Mouse (Mus musculus) heart, embryonic 10.5 days (tissue): Measurements from ENCODE around the gene Eif3k. TPM values are rescaled to one million over a fixed set of nuclear protein-coding genes. Genes with fewer than 3 reads are reported as not detected.

Source experiments
- DNase-seq: peaks from one replicate; pipeline ENCODE4 v3.0.0-alpha.2; 2017; ENCODE audit warnings: low spot score
- H3K27ac ChIP-seq: fragments of 300-500 bp; sonication (generic); 2 replicates; pipeline ENCODE4 v1.5.1; 2016; ENCODE audit warnings: mild to moderate bottlenecking
- H3K27me3 ChIP-seq: fragments of 300-500 bp; sonication (generic); 2 replicates; pipeline ENCODE4 v1.6.1; 2016; ENCODE audit warnings: mild to moderate bottlenecking; ENCODE audit not compliant: poor library complexity, insufficient read depth, severe bottlenecking
- H3K36me3 ChIP-seq: fragments of 300-500 bp; sonication (generic); 2 replicates; pipeline ENCODE4 v1.6.1; 2016; ENCODE audit warnings: mild to moderate bottlenecking, moderate library complexity
- H3K4me1 ChIP-seq: fragments of 300-500 bp; sonication (generic); 2 replicates; pipeline ENCODE4 v1.6.1; 2016; ENCODE audit warnings: mild to moderate bottlenecking
- H3K4me3 ChIP-seq: fragments of 300-500 bp; sonication (generic); 2 replicates; pipeline ENCODE4 v1.5.1; 2016; ENCODE audit warnings: mild to moderate bottlenecking, moderate library complexity
- H3K9me3 ChIP-seq: fragments of 300-500 bp; sonication (generic); 2 replicates; pipeline ENCODE4 v1.6.1; 2016; ENCODE audit warnings: mild to moderate bottlenecking, moderate library complexity
- WGBS: fragments of 180-500 bp; shearing (Covaris S2); methylation state at CpG from one replicate; pipeline ENCODE4 v1.1.7; 2016; 5-methylcytosine and 5-hydroxymethylcytosine counted together
- polyA plus RNA-seq: library from polyadenylated mRNA; unstranded; fragments of >200 nt; fragmentation: Nextera tagmentation; extraction: Ambion mirVana; gene quantifications from 2 replicates; pipeline ENCODE4 v1.2.1, GENCODE M21; 2016

Eif3k gene
- polyA plus RNA-seq, result 289 and 329 TPM in 2 replicates

- no peaks in the 10 kb centered on the region for H3K27me3 ChIP-seq
- DNase-seq, result peak; percentile 99
- H3K27ac ChIP-seq, result peak within 1 kb of the TSS; percentile 89
- no peaks in the 10 kb centered on the region for H3K9me3 ChIP-seq
- peak within 1 kb of the TSS; percentile 74 for H3K4me3 ChIP-seq
- under 1% methylated on average over 36 of the region's 36 CpGs for WGBS
- H3K4me1 ChIP-seq, result peaks cover 28% of the 10 kb centered on the region
- peaks cover 30% of the 10 kb centered on the region for H3K36me3 ChIP-seq
Observed at GRCm38 (mm10) chr7:28981651-28982273, at the start of gene Eif3k, which contains the start of gene Map4k1. TSS of gene Eif3k (minus strand) at chr7:28981864. TSS of gene Map4k1 (plus strand) at chr7:28982050.

- WGBS, result 80% methylated on average over 14 of the region's 14 CpGs
- no peak overlapping the region for H3K27ac ChIP-seq
- H3K36me3 ChIP-seq, result no peaks in the 10 kb centered on the region
Observed at GRCm38 (mm10) chr7:29029690-29030656, 48.3 kb upstream of the Eif3k start.

DNA sequence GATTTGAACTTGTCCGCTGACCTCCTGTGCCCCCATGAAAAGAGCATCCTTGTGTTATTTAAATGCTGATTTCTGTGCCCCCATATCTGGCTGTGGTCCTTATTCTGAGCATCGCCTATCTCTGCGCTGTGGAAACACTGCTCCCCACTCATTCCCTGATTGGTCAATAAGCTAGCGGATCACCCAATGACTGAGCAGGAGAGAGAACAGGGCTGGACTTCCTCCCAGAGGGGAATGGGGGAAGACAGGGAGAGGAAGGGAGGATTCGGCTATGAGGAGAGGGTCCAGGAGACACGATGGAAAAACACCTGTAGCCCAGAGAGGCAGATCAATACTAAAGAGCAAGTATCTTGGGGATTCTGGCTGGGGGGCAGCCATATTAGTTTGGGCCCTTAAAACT lies 47.1 kb upstream of the Eif3k start:
- Histone ChIP-seq H3K4me1 (no peaks in the 10 kb centered on the region), H3K9me3 (no peaks in the 10 kb centered on the region), H3K27ac (no peak overlapping the region), H3K4me3 (no peak overlapping the region), H3K27me3 (no peaks in the 10 kb centered on the region), H3K36me3 (no peaks in the 10 kb centered on the region)
- no peak for DNase-seq
- WGBS, result 76% methylated on average over 6 of the region's 6 CpGs

More at GRCm38 (mm10) chr7:29029690-29030656, 48.3 kb upstream of the Eif3k start:
- H3K4me3 ChIP-seq, result no peak overlapping the region
- no peaks in the 10 kb centered on the region for H3K9me3 ChIP-seq
- no peak for DNase-seq
- no peaks in the 10 kb centered on the region for H3K27me3 ChIP-seq
- H3K4me1 ChIP-seq, result no peaks in the 10 kb centered on the region

DNA sequence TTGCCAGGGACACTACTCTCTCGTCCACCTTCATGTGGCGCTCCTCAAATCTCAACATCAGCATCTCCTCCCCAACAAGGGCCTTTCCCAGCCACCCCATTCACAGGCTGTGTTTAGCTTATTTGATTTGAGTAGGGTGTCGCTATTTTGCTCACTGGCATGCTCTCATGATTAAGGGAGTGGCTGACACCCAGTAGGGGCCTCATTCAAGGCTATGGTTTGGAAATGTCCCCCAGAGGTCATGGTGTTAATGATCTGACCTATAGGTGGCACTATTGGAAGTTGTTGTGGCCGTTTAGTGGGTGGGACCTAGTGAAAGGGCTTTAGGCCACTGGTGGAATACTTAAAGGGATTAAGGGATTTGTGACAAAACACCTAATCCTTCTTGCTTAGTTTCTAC lies 45.1 kb upstream of the Eif3k start:
- Histone ChIP-seq H3K4me1 (no peaks in the 10 kb centered on the region), H3K9me3 (no peaks in the 10 kb centered on the region), H3K4me3 (no peak overlapping the region), H3K27me3 (peaks cover 12% of the 10 kb centered on the region; the same call in 1 of the 2 replicates), H3K27ac (no peak overlapping the region), H3K36me3 (no peaks in the 10 kb centered on the region)
- no peak for DNase-seq
- WGBS, result 77% methylated on average over 4 of the region's 4 CpGs

GRCm38 (mm10) chr7:29026195-29026594 lies 44.5 kb upstream of the Eif3k start:
- Histone ChIP-seq H3K27ac (no peak overlapping the region), H3K27me3 (peaks cover 15% of the 10 kb centered on the region), H3K4me3 (no peak overlapping the region), H3K4me1 (no peaks in the 10 kb centered on the region), H3K9me3 (no peaks in the 10 kb centered on the region), H3K36me3 (no peaks in the 10 kb centered on the region)
- no peak for DNase-seq
- WGBS, result 78% methylated on average over 5 of the region's 5 CpGs

DNA sequence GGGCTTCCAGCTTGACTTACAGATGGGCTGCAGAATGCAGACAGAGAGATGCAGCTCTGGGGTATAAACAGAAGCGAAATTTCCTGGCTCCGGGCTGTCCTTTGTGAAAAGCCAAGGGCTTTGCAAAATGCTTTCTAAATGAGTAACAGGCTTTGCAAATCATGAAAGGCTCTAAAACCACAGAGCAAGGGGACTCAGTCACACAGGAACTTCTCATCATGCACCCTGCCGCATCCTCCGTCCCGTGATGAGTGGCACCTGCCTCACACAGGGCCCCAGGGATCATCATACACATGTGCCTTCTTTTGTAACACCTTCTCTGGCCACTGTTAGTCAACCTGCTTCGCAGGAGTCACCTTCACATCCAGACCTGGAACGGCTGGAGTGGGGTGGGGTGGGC lies 43.9 kb upstream of the Eif3k start:
- no peaks in the 10 kb centered on the region for H3K9me3 ChIP-seq
- 82% methylated on average over 7 of the region's 7 CpGs for WGBS

GRCm38 (mm10) chr7:29023514-29023913 lies 41.9 kb upstream of the Eif3k start:
- peaks cover 10% of the 10 kb centered on the region; the same call in 1 of the 2 replicates for H3K4me1 ChIP-seq
- H3K9me3 ChIP-seq, result no peaks in the 10 kb centered on the region
- no peak overlapping the region for H3K27ac ChIP-seq
- H3K36me3 ChIP-seq, result no peaks in the 10 kb centered on the region
- peaks cover 42% of the 10 kb centered on the region for H3K27me3 ChIP-seq
- DNase-seq, result no peak
- 83% methylated on average over 8 of the region's 8 CpGs for WGBS
- H3K4me3 ChIP-seq, result no peak overlapping the region

More for the DNA sequence above, 43.9 kb upstream of the Eif3k start:
- Histone ChIP-seq H3K4me3 (no peak overlapping the region), H3K36me3 (no peaks in the 10 kb centered on the region), H3K27me3 (peaks cover 21% of the 10 kb centered on the region), H3K27ac (no peak overlapping the region), H3K4me1 (no peaks in the 10 kb centered on the region)
- no peak for DNase-seq

- Histone ChIP-seq H3K36me3 (no peaks in the 10 kb centered on the region), H3K4me3 (no peak overlapping the region)
Observed at GRCm38 (mm10) chr7:29022479-29022878, 40.8 kb upstream of the Eif3k start.

DNA sequence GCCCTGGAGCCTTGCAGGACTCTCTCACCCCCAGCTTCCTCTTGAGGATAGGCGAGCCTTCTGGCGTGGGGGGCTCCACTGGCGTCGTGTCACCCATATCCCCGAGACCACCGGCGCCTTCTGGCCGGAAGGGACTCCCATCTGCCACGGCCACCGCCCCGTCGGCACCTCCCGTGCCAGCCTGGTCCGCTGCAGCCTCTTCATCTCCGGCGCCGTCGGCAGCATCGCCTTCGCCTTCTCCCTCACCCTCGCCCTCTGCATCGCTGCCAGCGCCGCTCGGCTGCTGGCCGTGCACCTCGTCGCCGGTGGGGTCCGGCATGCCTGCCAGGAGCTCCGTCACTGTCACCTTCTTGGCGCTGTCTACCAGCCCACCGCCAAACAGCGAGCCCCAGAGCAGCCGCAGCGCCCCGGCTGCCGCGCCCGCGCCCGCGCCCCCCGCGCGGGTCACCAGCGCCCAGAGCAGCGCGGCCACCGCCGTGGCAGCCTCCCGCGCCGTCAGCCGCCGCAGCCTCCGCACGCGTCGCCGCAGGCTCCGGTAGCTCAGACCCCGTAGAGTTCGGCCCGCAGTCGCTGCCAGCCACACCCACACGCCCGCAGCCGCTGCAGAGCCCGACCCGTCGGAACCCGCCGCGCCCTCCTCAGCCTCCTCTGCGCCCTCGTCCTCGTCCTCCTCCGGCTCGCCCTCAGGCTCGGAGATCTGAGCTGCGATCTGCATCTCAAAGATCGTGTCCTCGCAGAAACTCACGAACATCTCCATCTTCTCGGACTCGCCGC lies 38.0 kb upstream of the Eif3k start:
- no peaks in the 10 kb centered on the region for H3K36me3 ChIP-seq
- peaks cover 62% of the 10 kb centered on the region for H3K27me3 ChIP-seq
- DNase-seq, result no peak
- 4% methylated on average over 87 of the region's 88 CpGs for WGBS
- peak overlapping the region; percentile 13; the same call in 1 of the 2 replicates for H3K27ac ChIP-seq
- peak overlapping the region; percentile 62 for H3K4me3 ChIP-seq
- no peaks in the 10 kb centered on the region for H3K9me3 ChIP-seq
- peaks cover 10% of the 10 kb centered on the region; the same call in 1 of the 2 replicates for H3K4me1 ChIP-seq

More at GRCm38 (mm10) chr7:29022479-29022878, 40.8 kb upstream of the Eif3k start:
- Histone ChIP-seq H3K4me1 (peaks cover 10% of the 10 kb centered on the region; the same call in 1 of the 2 replicates), H3K27me3 (peaks cover 52% of the 10 kb centered on the region), H3K9me3 (no peaks in the 10 kb centered on the region), H3K27ac (no peak overlapping the region)
- WGBS, result 79% methylated on average over 8 of the region's 8 CpGs
- DNase-seq, result no peak

DNA sequence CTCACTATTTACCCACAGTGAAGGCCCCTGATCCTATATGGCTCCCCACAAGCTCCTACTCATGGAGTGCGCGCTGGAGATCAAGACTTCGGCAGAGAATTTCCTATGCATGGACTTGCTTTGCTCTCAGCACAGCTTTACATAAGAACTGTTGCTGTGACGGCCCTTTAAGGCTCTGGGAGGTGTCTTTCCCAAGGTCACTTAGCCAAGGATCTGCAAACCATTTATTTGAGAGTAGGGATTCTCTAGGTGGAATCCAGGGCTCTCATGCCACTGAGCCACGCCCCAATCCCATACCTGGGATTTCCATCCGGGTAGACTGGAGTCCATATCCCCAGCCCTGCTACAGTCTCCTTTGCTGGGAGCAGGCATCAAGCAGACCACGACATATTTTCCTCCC lies 35.6 kb upstream of the Eif3k start:
- no peak overlapping the region for H3K4me3 ChIP-seq
- H3K27me3 ChIP-seq, result peaks cover 50% of the 10 kb centered on the region
- H3K27ac ChIP-seq, result no peak overlapping the region
- no peaks in the 10 kb centered on the region for H3K36me3 ChIP-seq
- DNase-seq, result no peak
- H3K4me1 ChIP-seq, result peaks cover 10% of the 10 kb centered on the region; the same call in 1 of the 2 replicates
- 76% methylated on average over 7 of the region's 7 CpGs for WGBS
- no peaks in the 10 kb centered on the region for H3K9me3 ChIP-seq

GRCm38 (mm10) chr7:29016440-29016839 lies 34.8 kb upstream of the Eif3k start:
- 73% methylated on average over 7 of the region's 7 CpGs for WGBS

DNA sequence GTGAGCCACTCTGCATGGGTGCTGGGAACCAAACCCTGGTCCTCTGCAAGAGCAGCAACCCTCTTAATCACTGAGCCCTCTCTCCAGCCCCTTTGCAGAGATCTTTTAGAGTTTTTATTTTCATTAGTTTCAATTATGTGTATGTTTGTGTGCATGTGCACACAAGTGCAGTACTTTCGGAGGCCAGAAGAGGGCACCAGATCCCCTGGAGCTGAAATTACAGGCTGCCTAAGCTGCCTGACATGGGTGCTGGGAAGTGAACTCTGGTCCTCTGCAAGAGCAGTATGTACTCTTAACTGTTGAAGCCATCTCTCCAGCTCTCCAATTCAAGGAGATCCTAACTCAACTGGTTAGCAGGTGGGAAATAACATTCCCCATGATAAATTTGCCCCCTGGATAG lies 33.3 kb upstream of the Eif3k start:
- Histone ChIP-seq H3K27me3 (peaks cover 35% of the 10 kb centered on the region), H3K4me3 (no peak overlapping the region), H3K4me1 (peaks cover 10% of the 10 kb centered on the region; the same call in 1 of the 2 replicates), H3K36me3 (no peaks in the 10 kb centered on the region), H3K9me3 (no peaks in the 10 kb centered on the region), H3K27ac (no peak overlapping the region)
- 82% methylated on average over 1 of the region's 1 CpGs for WGBS
- no peak for DNase-seq

More at GRCm38 (mm10) chr7:29016440-29016839, 34.8 kb upstream of the Eif3k start:
- no peak for DNase-seq
- Histone ChIP-seq H3K9me3 (no peaks in the 10 kb centered on the region), H3K4me3 (no peak overlapping the region), H3K4me1 (peaks cover 10% of the 10 kb centered on the region; the same call in 1 of the 2 replicates), H3K27me3 (peaks cover 50% of the 10 kb centered on the region), H3K36me3 (no peaks in the 10 kb centered on the region), H3K27ac (no peak overlapping the region)
